Mouse (Mus musculus): ENCODE data around the gene Brd7.
A peak's percentile ranks its signal among the peaks of the same experiment; 100 is the strongest.

Brd7 gene

GRCm38 (mm10) chr8:88361708-88362428, at the start of gene Brd7:
TSS of gene Brd7 (minus strand) at chr8:88362194.
- peak; percentile 98 for DNase-seq

DNA sequence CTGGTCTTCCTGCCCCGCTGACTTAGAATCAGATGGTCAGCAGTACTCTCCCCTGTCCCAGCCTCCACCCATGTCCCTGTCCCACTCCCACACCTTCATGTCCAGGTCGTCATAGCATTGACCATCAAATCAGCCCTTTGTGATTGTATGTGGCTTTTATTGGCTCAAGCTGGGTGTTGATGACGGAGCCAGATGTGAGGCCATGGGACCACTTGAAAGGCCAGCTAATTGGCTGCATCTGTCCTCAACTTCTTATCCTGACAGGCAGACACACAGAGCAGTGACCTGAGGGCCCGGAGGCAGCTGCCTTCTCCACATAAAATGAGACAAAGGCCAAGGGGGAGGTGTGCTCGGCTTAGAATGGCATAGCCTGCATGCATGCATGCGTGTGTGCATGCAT, 49.5 kb upstream of the Brd7 start:
- no peak for DNase-seq

DNA sequence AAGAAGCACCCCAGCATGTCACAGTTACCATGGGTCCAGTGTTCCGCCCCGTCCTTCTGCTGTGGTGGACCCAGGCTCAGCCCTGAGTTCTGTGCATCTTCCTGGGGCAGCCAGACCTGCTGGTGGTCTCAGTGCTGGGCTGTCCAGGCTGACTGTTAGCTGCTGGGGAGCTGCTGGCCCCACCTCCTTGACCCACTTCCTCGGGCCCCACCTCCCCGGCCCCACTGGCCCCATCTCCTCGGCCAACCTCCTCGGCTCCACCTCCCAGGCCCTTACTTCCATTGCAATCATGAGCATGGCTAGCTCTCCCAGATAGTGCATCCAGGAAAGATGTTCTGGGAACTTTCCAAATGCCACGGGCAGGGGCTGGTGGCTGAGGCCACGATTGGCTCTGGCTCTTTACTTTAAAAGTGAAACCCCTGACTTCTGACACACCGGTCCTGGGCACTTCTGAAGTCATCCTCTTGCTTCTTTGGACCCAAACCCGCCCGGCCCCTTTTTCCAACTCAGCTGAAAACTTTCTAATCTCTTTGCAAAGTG, 47.5 kb upstream of the Brd7 start:
- peak; percentile 93 for DNase-seq

DNA sequence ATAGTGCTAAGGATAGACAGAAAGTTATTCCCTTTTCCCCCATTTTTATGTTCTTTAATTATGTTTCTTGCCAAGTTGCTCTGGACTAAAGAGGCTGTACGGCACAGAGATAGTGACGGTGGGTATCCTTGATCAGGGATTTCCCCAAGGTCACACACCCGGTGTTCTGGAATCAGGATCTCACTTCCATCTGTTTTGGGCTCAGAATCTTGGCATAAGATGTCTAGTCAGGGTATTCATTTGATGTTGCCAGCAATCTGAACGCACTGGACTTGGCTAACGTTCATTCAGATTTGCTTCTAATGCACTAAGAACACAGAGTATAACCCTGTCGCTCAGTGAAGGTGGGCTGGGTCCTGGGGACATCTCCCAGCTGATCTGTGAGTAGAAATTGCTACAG, 45.7 kb upstream of the Brd7 start:
- DNase-seq, result no peak

DNA sequence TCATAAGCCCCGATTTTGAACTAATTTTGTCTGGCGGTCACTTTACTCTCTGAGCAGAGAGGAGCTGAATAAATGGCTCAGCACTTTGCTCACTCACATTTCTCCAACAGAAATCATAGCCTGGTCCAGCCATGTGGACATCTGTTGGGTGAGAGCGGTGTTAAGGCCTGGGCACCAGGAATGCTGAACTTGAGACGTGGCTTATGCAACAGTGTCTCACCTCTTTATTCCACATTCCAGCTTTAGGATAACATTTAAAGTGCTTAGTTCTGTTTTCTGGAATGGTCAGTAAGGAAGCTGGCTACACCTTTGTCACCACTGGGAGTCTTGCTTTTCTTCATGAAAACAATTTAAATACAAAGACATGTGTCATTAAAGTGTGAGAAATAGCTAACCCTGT, 36.1 kb upstream of the Brd7 start:
- no peak for DNase-seq

DNA sequence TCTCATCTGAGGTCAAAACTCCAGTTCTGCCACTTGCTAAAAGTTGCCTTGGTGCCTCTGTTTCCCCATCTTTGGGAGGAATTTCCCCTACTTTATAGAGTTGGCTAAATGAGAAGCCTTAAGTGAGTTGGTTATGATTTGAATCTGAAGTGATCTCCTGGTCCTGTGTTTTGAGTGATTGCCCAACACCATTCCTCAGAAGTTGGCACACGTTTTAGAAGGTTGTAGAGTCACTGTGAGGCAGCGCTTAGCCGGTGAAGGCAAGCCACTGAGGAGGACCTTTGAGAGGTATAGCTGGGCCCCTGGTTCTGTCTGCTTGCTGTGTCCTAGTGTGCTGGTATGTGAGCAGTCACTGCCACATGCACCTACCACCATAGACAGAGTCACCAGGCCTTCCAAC, 31.3 kb upstream of the Brd7 start:
- no peak for DNase-seq

GRCm38 (mm10) chr8:88390749-88391148, 28.8 kb upstream of the Brd7 start:
- DNase-seq, result no peak

DNA sequence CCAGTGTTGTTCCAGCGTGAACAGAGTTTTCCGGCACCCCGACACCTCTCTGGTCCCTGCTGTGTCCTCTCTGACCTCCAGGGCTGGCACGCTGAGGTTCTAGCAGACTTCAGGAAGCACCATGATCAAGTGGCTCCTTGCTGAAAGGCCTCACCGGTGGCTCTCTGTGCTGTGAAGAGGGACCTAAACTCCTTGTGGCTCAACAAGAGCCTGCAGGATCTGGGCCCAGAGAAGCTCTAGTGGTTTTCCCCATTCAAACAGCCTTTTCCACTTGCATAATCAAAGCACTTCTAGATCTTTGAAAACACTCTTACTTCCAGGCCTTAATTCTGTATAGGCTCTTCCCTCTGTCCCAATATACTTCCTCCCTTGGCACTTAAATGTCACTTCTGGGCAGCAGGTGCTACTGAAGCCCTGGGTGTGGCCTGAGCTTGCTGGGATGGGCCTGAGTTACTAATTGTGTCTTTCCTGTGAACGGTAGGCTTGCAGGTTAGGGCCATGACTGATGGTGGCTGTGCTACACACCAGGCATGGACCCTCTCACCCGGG, 26.8 kb upstream of the Brd7 start:
- no peak for DNase-seq

DNA sequence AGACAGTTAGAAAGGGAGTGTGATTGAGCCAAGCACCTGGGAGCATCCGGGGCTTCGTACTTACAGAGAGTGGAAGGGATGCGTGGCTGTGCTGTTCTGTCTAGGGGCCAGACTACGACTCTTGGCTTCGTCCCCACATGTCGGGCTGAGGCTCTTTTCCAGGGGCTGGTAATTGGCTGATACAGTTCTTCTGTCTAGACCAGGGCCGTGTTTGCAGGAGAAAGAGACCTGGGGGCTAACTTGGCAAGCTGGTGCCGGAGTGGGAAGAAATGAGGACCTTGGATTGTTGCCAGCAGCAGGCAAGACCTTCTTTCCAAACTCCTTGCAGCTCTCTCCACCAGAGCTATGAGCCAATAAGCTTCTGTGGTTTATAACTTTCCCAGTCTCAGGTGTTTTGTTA, 25.9 kb upstream of the Brd7 start:
- no peak for DNase-seq

DNA sequence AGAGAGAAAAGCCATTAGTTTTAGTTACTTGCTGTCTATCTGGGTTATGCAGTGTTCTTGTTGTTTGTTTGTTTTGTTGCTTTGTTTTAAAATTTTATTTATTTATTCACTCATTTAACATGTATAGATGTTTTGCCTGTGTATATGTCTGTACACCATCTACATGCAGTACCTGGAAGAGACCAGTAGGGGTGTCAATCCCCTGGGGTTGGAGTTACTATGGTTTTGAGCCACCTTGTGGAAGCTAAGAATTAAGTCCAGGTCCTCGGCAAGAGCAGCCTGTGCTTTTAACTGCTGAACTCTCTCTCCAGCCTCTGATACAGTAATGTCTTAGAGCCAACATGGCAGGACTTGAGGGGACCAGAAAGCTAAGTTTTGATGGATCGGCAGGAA, 21.2 kb upstream of the Brd7 start:
- DNase-seq, result no peak

GRCm38 (mm10) chr8:88382311-88383163, 20.5 kb upstream of the Brd7 start:
- no peak for DNase-seq

- peak; percentile 97 for DNase-seq
Measured at GRCm38 (mm10) chr8:88380497-88380896, 18.5 kb upstream of the Brd7 start.

DNA sequence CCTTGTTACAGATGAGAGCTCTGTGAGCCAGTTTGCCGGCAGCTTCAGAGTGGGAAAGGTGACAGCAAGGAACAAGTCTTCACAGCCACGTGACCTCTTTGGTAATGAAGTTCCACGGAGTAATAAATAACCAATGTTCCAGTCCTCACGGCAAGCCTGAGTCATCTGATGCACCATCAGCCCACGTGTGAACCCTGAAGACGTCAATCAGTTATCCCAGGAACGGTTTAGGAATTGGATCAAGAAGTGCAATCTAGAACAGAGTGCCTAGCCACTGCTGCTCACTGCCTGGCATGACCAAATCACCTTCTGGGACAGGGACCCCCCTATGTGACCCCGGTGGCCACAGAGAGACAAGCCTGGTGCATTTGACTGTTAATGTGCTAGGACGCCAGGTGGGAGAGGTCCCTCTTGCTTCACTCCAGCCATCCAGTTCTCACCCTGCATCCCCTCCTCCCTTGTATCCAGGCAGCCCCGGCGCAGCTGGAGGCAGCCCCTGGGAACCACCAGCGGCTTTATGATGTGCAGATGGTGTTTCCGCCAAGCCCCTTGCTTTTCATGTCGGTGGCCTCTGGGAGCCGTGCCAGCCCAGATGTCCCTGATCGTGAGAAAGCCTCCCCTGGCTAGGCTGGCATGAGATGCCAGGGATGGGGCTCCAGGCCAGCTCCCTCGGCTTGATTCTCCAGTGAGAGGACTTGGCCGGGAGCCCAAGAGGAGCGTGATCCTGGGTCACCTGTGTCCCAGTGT, 15.0 kb upstream of the Brd7 start:
- peak; percentile 90 for DNase-seq

DNA sequence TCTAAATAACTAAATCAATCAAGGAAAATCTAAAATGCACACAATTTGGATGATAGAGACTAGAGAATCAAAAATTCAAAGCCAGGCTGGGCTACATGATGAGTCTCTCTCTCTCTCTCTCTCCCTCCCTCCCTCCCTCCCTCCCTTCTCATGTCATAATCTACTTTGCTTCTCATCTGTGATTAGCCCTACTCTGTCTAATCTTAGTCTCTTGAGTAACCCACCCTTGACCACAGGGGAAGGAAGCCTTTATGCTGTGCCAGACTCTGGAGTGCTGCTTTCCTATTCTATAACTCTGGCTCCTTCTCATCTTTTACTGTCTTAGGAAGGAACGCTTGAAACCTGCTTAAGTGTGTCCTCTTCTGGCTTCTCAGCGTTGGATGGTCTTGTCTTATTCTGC, 9.5 kb upstream of the Brd7 start:
- no peak for DNase-seq

- DNase-seq, result no peak
Measured at GRCm38 (mm10) chr8:88369805-88370204, 7.8 kb upstream of the Brd7 start.

DNA sequence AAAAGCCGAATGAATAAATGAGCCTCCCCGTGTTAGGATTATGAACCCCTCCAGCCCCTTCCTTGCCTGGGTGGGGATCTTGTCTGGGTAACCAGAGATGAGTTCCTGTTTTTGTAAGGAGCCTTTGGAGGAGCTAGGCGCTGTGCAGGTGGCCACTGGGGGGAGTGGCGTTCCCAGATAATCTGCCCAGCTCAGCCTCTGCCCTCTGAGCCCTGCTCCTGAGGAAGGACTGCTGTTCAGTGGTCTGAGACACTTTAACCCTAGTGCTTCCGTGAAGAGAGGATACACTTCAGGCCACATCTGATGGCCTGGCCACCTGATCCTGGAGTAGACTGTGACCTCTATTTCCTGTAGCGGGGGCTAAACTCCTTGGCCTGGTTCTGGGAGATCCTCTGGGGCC, 7.2 kb upstream of the Brd7 start:
- DNase-seq, result no peak

- peak; percentile 95 for DNase-seq
Measured at GRCm38 (mm10) chr8:88362446-88363150, 604 bp upstream of the Brd7 start.

GRCm38 (mm10) chr8:88361044-88361707, 818 bp downstream of the Brd7 start:
- DNase-seq, result no peak

DNA sequence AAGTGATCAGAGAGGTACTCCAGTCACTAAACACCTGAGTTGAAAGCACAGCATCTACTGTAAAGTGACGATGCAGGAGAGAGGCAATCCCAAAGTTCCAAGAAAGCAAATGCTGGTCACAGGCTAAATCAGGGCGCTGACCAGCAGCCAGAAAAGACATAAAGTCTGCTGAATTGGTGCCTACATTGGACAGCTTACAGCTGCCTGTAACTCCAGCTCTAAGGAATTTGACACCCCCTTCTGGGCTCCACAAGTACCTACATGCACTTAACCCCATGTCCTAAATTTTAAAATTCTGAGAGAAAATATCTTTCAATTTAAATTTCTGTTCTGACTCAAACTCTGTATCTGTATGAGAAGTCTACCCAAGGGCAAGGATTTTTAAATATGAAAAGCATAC, 2.0 kb downstream of the Brd7 start:
- no peak for DNase-seq

- no peak for DNase-seq
Measured at GRCm38 (mm10) chr8:88357946-88358345, 4.0 kb downstream of the Brd7 start.

GRCm38 (mm10) chr8:88357226-88357933, 4.6 kb downstream of the Brd7 start:
- no peak for DNase-seq
